Mouse (Mus musculus) gastrocnemius, adult 18-20 months (tissue): ENCODE results near the gene Rragb. TPM values are rescaled to one million over a fixed set of nuclear protein-coding genes. Genes with fewer than 3 reads are reported as not detected.
"Not testable (repeated sequence)": the region's sequence is repeated elsewhere in the genome, so short reads cannot be mapped to it uniquely, and the experiment has no call there.

Experiments used
- DNase-seq: peaks from one replicate; pipeline ENCODE4 v3.0.0; 2021; ENCODE audit warnings: low spot score
- long read RNA-seq, 2 experiments: library from polyadenylated mRNA; stranded (forward); transcript quantifications; one replicate each; pipeline ENCODE4 v2.0.0; 2021
- total RNA-seq, 2 experiments: library from RNA; stranded (reverse); gene quantifications; 2 replicates each; pipeline ENCODE4 v1.2.3; 2021

The Rragb gene
- 1 to 10 TPM; 2.3 to 3.1 TPM for total RNA-seq
- long read RNA-seq, experiment 1, partial matches to known transcripts: 0 of 5 reads
- long read RNA-seq, experiment 1, other reads (novel, unspliced or antisense): 5 of 5 reads
- long read RNA-seq, experiment 2, partial matches to known transcripts: 1 of 6 reads
- long read RNA-seq, experiment 2, other reads (novel, unspliced or antisense): 5 of 6 reads

GRCm38 (mm10) chrX:153139734-153140515 is at the start of gene Rragb:
Gene Rragb, plus strand, starts transcription at chrX:153139981.
- DNase-seq: peak; percentile 38

DNA sequence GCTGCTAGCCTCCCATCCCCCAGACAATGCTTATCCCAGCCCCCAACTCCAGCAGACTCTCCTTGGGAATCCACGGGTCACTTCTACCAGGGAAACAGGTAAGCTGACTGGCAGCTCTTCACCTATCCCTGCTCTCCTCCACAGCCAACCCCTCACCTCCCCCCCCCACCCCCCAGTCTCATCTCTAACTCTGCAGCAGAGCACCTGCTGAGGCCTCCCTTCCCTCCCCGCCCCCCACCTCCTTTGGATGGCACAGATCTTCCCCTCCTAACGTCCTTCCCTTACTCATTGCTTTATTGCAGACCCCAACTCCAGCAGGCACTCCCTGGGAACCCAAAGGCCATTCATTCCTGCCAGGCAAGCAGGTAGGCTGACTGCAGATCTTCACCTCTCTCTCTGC is 21.3 kb upstream of the Rragb start, which contains the start of gene Foxr2:
Foxr2 (plus strand) TSS at position 301 of the 400 bp plus-strand sequence.
- DNase-seq: no peak

DNA sequence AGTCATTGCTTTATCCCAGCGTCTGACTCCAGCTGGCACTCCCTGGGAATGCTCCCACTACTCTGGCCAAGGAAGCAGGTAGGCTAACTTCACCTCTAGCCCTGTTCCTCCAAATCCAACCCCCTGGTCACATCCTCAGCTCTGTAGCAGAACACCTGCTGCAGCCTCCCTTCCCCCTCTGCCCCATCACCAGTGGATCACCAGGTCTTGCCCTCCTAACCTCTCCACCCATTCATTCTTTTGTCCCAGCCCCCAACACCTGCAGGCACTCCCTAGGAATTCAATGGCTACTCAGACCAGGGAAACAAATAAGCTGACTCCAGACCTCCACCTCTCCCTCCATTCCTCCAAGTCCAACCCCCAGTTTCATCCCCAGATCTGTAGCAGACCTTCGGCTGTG is 20.8 kb upstream of the Rragb start:
- DNase-seq: no peak

- DNase-seq: no peak
Observed at GRCm38 (mm10) chrX:153142656-153143055, 2.9 kb downstream of the Rragb start.

DNA sequence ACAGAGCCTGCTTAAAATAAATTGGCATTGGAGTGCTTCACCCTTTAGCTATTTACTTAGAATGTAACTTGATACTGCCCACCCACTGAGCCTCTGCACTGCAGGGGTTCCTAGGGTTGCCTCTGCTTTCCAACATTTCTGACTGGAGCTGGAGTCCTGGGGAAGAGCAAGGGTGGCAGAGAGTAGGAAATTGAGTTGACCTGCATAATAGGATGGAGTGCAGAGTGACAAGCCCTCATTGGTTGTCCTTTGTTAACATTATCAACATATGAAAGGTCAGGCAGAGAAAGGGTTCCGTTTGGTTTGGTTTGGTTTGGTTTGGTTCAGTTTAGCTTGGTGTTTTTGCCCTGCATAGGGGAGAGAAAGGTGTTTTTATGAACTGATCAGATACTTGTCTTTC is 12.0 kb downstream of the Rragb start:
- DNase-seq: no peak

GRCm38 (mm10) chrX:153155322-153155721 is 15.5 kb downstream of the Rragb start:
- DNase-seq: peak; percentile 0

- DNase-seq: no peak
Observed at GRCm38 (mm10) chrX:153174786-153175185, 35.0 kb downstream of the Rragb start.

DNA sequence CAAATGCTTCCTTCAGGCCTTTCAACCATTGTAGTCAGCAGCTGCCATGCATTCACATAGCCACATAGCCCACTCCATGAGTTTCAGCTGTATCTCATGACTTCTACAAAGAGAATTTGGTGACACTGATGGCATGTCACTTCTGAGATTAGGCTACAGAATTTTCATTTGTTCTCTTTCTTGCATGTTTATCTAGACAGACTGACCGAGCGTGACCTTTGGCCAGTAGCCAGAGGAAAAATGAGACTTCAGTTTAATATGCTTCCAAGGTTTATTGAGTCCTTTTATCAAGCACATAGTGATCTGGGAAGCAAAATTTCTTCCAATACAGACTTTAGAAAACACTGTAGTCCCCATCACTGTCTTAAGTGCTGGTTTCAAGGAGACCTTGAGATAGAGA is 42.4 kb downstream of the Rragb start:
- DNase-seq: no peak

DNA sequence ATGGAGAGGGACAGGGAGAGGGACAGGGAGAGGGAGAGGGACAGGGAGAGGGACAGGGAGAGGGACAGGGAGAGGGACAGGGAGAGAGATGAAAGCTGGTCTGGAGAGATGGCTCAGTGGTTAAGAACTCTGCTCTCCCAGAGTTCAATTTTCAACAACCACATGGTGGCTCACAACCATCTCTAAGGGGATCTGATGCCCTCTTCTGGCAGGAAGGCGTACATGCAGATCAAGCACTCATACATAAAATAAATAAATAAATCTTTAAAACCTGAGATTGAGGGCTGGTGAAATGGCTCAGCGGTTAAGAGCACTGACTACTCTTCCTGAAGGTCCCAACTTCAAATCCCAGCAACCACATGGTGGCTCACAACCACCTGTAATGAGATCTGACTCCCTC is 59.4 kb downstream of the Rragb start:
- not testable (repeated sequence) for DNase-seq

DNA sequence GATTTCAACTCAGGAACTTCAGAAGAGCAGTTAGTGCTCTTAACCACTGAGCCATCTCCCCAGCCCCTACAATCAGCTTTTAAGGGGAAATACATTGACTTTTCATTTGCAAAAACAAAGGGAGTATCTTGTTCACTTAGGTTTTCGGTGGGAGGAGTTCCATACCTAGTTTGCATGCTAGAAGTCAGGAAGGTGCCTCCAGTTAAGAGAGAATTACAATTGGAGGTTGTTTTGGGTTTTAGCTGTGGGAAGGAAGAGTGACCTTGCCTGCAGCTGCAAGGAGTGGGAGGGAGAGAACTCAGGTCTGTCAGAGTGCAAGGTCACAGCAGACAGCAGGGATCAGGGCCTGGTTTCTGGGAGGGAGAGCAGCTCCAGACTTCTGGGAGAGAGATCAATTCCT is 71.3 kb downstream of the Rragb start:
- no peak for DNase-seq

Other genes starting within 250 kb of the Rragb start
- gene Usp51, start 133.5 kb upstream of the Rragb start, total RNA-seq: not detected
- 1 to 10 TPM; 2.9 to 3.7 TPM for gene Mageh1, start 102.4 kb upstream of the Rragb start, total RNA-seq
- gene Foxr2, start 21.2 kb upstream of the Rragb start, total RNA-seq: not detected
- under 1 TPM; 0.14 to 0.24 TPM for gene Klf8, start 97.5 kb downstream of the Rragb start, total RNA-seq